Mouse (Mus musculus): ENCODE results near the gene Krt33a. TPM values are rescaled to one million over a fixed set of nuclear protein-coding genes. Genes with fewer than 3 reads are reported as not detected.
A peak's percentile ranks its signal among the peaks of the same experiment; 100 is the strongest.

Gene Krt33a
- polyA plus RNA-seq, 1 experiment, result not detected

- no peaks in the 10 kb centered on the region for H3K27me3 ChIP-seq (ENCODE audit: control insufficient read depth, insufficient read depth, insufficient read length)
- TF ChIP-seq MYOD1 (IDR thresholded peaks at IDR 0.05; ENCODE audit: control insufficient read depth in 1 of 3, insufficient read length in 2 of 3, low read depth in 2 of 3) (peak in 1 of 3 experiments; percentile 26), MYOG (IDR thresholded peaks at IDR 0.05; ENCODE audit: control insufficient read depth in 1 of 3, insufficient read depth in 1 of 3, insufficient read length in 2 of 3, low read depth in 2 of 3) (peak in 2 of 3 experiments; percentile 31 to 52), USF1 (IDR thresholded peaks at IDR 0.05; ENCODE audit: low read depth) (no peak), POLR2A (IDR thresholded peaks at IDR 0.05; ENCODE audit: insufficient read length, low read depth) (no peak), TCF3 (IDR thresholded peaks at IDR 0.05; ENCODE audit: insufficient read length, low read depth) (no peak), SRF (IDR thresholded peaks at IDR 0.05; ENCODE audit: control insufficient read depth, insufficient read length, low read depth) (no peak), POLR2AphosphoS2 (IDR thresholded peaks at IDR 0.05; ENCODE audit: insufficient read length, low read depth) (no peak), TCF12 (IDR thresholded peaks at IDR 0.05; ENCODE audit: insufficient read depth, poor library complexity, severe bottlenecking) (no peak), E2F4 (IDR thresholded peaks at IDR 0.05; ENCODE audit: insufficient read depth) (no peak), MAX (IDR thresholded peaks at IDR 0.05; ENCODE audit: low read depth) (no peak), CEBPB (IDR thresholded peaks at IDR 0.05; ENCODE audit: insufficient read depth, poor library complexity, severe bottlenecking) (no peak), REST (IDR thresholded peaks at IDR 0.05; ENCODE audit: insufficient read depth, insufficient read length) (no peak)
Observed at GRCm38 (mm10) chr11:100021438-100021837, 5.4 kb upstream of the Krt33a start.

GRCm38 (mm10) chr11:100019466-100019865 lies 3.5 kb upstream of the Krt33a start:
- no peaks in the 10 kb centered on the region for H3K79me2 ChIP-seq (ENCODE audit: control insufficient read depth, insufficient read depth)
- H3K4me2 ChIP-seq (ENCODE audit: low read depth), result no peak overlapping the region
- H3K36me3 ChIP-seq (ENCODE audit: control insufficient read depth, insufficient read depth), result no peaks in the 10 kb centered on the region
- no peak overlapping the region for H3ac ChIP-seq (ENCODE audit: control insufficient read depth, insufficient read length)
- H3K27me3 ChIP-seq (ENCODE audit: control insufficient read depth, insufficient read depth, insufficient read length), result no peaks in the 10 kb centered on the region
- TF ChIP-seq TCF3 (IDR thresholded peaks at IDR 0.05; ENCODE audit: insufficient read length, low read depth), result no peak
- no peak for TF ChIP-seq POLR2AphosphoS2 (IDR thresholded peaks at IDR 0.05; ENCODE audit: insufficient read length, low read depth)
- no peak for TF ChIP-seq MYOD1 (IDR thresholded peaks at IDR 0.05; ENCODE audit: control insufficient read depth in 1 of 3, insufficient read length in 2 of 3, low read depth in 2 of 3)
- TF ChIP-seq TCF12 (IDR thresholded peaks at IDR 0.05; ENCODE audit: insufficient read depth, poor library complexity, severe bottlenecking), result no peak
- no peak for TF ChIP-seq SRF (IDR thresholded peaks at IDR 0.05; ENCODE audit: control insufficient read depth, insufficient read length, low read depth)
- no peak for TF ChIP-seq MYOG (IDR thresholded peaks at IDR 0.05; ENCODE audit: control insufficient read depth in 1 of 3, insufficient read depth in 1 of 3, insufficient read length in 2 of 3, low read depth in 2 of 3)
- no peak for TF ChIP-seq REST (IDR thresholded peaks at IDR 0.05; ENCODE audit: insufficient read depth, insufficient read length)
- TF ChIP-seq USF1 (IDR thresholded peaks at IDR 0.05; ENCODE audit: low read depth), result no peak
- TF ChIP-seq POLR2A (IDR thresholded peaks at IDR 0.05; ENCODE audit: insufficient read length, low read depth), result no peak
- TF ChIP-seq CEBPB (IDR thresholded peaks at IDR 0.05; ENCODE audit: insufficient read depth, poor library complexity, severe bottlenecking), result no peak
- TF ChIP-seq MAX (IDR thresholded peaks at IDR 0.05; ENCODE audit: low read depth), result no peak
- TF ChIP-seq E2F4 (IDR thresholded peaks at IDR 0.05; ENCODE audit: insufficient read depth), result no peak
- no peak overlapping the region for H3K4me3 ChIP-seq

More at GRCm38 (mm10) chr11:100021438-100021837, 5.4 kb upstream of the Krt33a start:
- H3ac ChIP-seq (ENCODE audit: control insufficient read depth, insufficient read length), result no peak overlapping the region
- H3K79me2 ChIP-seq (ENCODE audit: control insufficient read depth, insufficient read depth), result no peaks in the 10 kb centered on the region
- no peak overlapping the region for H3K4me2 ChIP-seq (ENCODE audit: low read depth)
- no peaks in the 10 kb centered on the region for H3K36me3 ChIP-seq (ENCODE audit: control insufficient read depth, insufficient read depth)
- H3K4me3 ChIP-seq, result no peak overlapping the region

- no peaks in the 10 kb centered on the region for H3K36me3 ChIP-seq (ENCODE audit: control insufficient read depth, insufficient read depth)
- H3ac ChIP-seq (ENCODE audit: control insufficient read depth, insufficient read length), result no peak overlapping the region
- no peak overlapping the region for H3K4me2 ChIP-seq (ENCODE audit: low read depth)
- no peaks in the 10 kb centered on the region for H3K27me3 ChIP-seq (ENCODE audit: control insufficient read depth, insufficient read depth, insufficient read length)
- no peak overlapping the region for H3K4me3 ChIP-seq
- TF ChIP-seq POLR2AphosphoS2 (IDR thresholded peaks at IDR 0.05; ENCODE audit: insufficient read length, low read depth), result no peak
- H3K79me2 ChIP-seq (ENCODE audit: control insufficient read depth, insufficient read depth), result no peaks in the 10 kb centered on the region
Observed at GRCm38 (mm10) chr11:100013691-100014171, 2.3 kb downstream of the Krt33a start.

GRCm38 (mm10) chr11:100010682-100011081 lies 5.3 kb downstream of the Krt33a start:
- no peaks in the 10 kb centered on the region for H3K36me3 ChIP-seq (ENCODE audit: control insufficient read depth, insufficient read depth)
- H3K4me2 ChIP-seq (ENCODE audit: low read depth), result no peak overlapping the region
- H3K27me3 ChIP-seq (ENCODE audit: control insufficient read depth, insufficient read depth, insufficient read length), result no peaks in the 10 kb centered on the region
- no peak overlapping the region for H3ac ChIP-seq (ENCODE audit: control insufficient read depth, insufficient read length)
- H3K4me3 ChIP-seq, result no peak overlapping the region
- no peaks in the 10 kb centered on the region for H3K79me2 ChIP-seq (ENCODE audit: control insufficient read depth, insufficient read depth)
- TF ChIP-seq CEBPB (IDR thresholded peaks at IDR 0.05; ENCODE audit: insufficient read depth, poor library complexity, severe bottlenecking), result no peak
- TF ChIP-seq MAX (IDR thresholded peaks at IDR 0.05; ENCODE audit: low read depth), result no peak
- no peak for TF ChIP-seq TCF12 (IDR thresholded peaks at IDR 0.05; ENCODE audit: insufficient read depth, poor library complexity, severe bottlenecking)
- TF ChIP-seq USF1 (IDR thresholded peaks at IDR 0.05; ENCODE audit: low read depth), result no peak
- TF ChIP-seq TCF3 (IDR thresholded peaks at IDR 0.05; ENCODE audit: insufficient read length, low read depth), result no peak
- TF ChIP-seq MYOD1 (IDR thresholded peaks at IDR 0.05; ENCODE audit: control insufficient read depth in 1 of 3, insufficient read length in 2 of 3, low read depth in 2 of 3), result no peak
- no peak for TF ChIP-seq E2F4 (IDR thresholded peaks at IDR 0.05; ENCODE audit: insufficient read depth)
- no peak for TF ChIP-seq POLR2AphosphoS2 (IDR thresholded peaks at IDR 0.05; ENCODE audit: insufficient read length, low read depth)

- no peak overlapping the region for H3K4me2 ChIP-seq (ENCODE audit: low read depth)
- H3K27me3 ChIP-seq (ENCODE audit: control insufficient read depth, insufficient read depth, insufficient read length), result no peaks in the 10 kb centered on the region
- H3ac ChIP-seq (ENCODE audit: control insufficient read depth, insufficient read length), result no peak overlapping the region
- no peak for TF ChIP-seq POLR2AphosphoS2 (IDR thresholded peaks at IDR 0.05; ENCODE audit: insufficient read length, low read depth)
- no peak for TF ChIP-seq MYOG (IDR thresholded peaks at IDR 0.05; ENCODE audit: control insufficient read depth in 1 of 3, insufficient read depth in 1 of 3, insufficient read length in 2 of 3, low read depth in 2 of 3)
- no peak for TF ChIP-seq E2F4 (IDR thresholded peaks at IDR 0.05; ENCODE audit: insufficient read depth)
- TF ChIP-seq TCF12 (IDR thresholded peaks at IDR 0.05; ENCODE audit: insufficient read depth, poor library complexity, severe bottlenecking), result no peak
- TF ChIP-seq REST (IDR thresholded peaks at IDR 0.05; ENCODE audit: insufficient read depth, insufficient read length), result no peak
- TF ChIP-seq SRF (IDR thresholded peaks at IDR 0.05; ENCODE audit: control insufficient read depth, insufficient read length, low read depth), result no peak
- TF ChIP-seq POLR2A (IDR thresholded peaks at IDR 0.05; ENCODE audit: insufficient read length, low read depth), result no peak
- TF ChIP-seq MAX (IDR thresholded peaks at IDR 0.05; ENCODE audit: low read depth), result no peak
- TF ChIP-seq CEBPB (IDR thresholded peaks at IDR 0.05; ENCODE audit: insufficient read depth, poor library complexity, severe bottlenecking), result no peak
- TF ChIP-seq MYOD1 (IDR thresholded peaks at IDR 0.05; ENCODE audit: control insufficient read depth in 1 of 3, insufficient read length in 2 of 3, low read depth in 2 of 3), result no peak
- no peak for TF ChIP-seq TCF3 (IDR thresholded peaks at IDR 0.05; ENCODE audit: insufficient read length, low read depth)
- TF ChIP-seq USF1 (IDR thresholded peaks at IDR 0.05; ENCODE audit: low read depth), result no peak
- no peaks in the 10 kb centered on the region for H3K36me3 ChIP-seq (ENCODE audit: control insufficient read depth, insufficient read depth)
- no peaks in the 10 kb centered on the region for H3K79me2 ChIP-seq (ENCODE audit: control insufficient read depth, insufficient read depth)
- no peak overlapping the region for H3K4me3 ChIP-seq
Observed at GRCm38 (mm10) chr11:100008336-100008735, 7.7 kb downstream of the Krt33a start.
